Mouse (Mus musculus) CH12.LX (cell line): ENCODE results near the gene Atp1b4.

ENCODE experiments used
- CHD2 ChIP-seq: IDR thresholded peaks from 2 replicates; pipeline ENCODE4 v1.6.1; 2011; ENCODE audit warnings: low read length, improper control_type of control experiment
- CTCF ChIP-seq, 2 experiments: IDR thresholded peaks in 1 of 2; conservative IDR thresholded peaks in 1 of 2; 2 replicates each; pipeline ENCODE4 v1.5.1; 2011 to 2012; ENCODE audit warnings: low read depth in 2 of 2, low read length in 2 of 2, improper control_type of control experiment in 1 of 2, inconsistent platforms in 1 of 2, mild to moderate bottlenecking in 1 of 2, moderate library complexity in 1 of 2
- MAZ ChIP-seq: IDR thresholded peaks from 2 replicates; pipeline ENCODE4 v1.6.1; 2012; ENCODE audit warnings: low read depth, mild to moderate bottlenecking, inconsistent platforms, low read length, improper control_type of control experiment, moderate library complexity
- POLR2A ChIP-seq: IDR thresholded peaks from 2 replicates; pipeline ENCODE4 v1.6.1; 2011; ENCODE audit warnings: low read depth, mild to moderate bottlenecking, improper control_type of control experiment, low read length
- ZC3H11A ChIP-seq: IDR thresholded peaks from 2 replicates; pipeline ENCODE4 v1.6.1; 2012; ENCODE audit warnings: low read depth, mild to moderate bottlenecking, inconsistent platforms, low read length, improper control_type of control experiment
- ZMIZ1 ChIP-seq: IDR thresholded peaks from 2 replicates; pipeline ENCODE4 v1.6.1; 2012; ENCODE audit warnings: low read depth, mild to moderate bottlenecking, inconsistent platforms, low read length, improper control_type of control experiment

- TF ChIP-seq MAZ, result no peak
- no peak for TF ChIP-seq POLR2A
- no peak for TF ChIP-seq CTCF (conservative IDR thresholded peaks at IDR 0.05 in 1 of 2, IDR thresholded peaks at IDR 0.05 in 1 of 2; ENCODE audit: low read depth in 2 of 2, low read length in 2 of 2)
- TF ChIP-seq CHD2, result no peak
- TF ChIP-seq ZMIZ1, result no peak
- TF ChIP-seq ZC3H11A, result no peak
These were observed at the start of gene Atp1b4 for GRCm38 (mm10) chrX:38315884-38316283.
